Mouse (Mus musculus): ENCODE measurements around the gene Nlrp9b.
"Not testable (repeated sequence)": the region's sequence is repeated elsewhere in the genome, so short reads cannot be mapped to it uniquely, and the experiment has no call there.

Gene Nlrp9b

GRCm38 (mm10) chr7:20122479-20122878 lies 131.2 kb downstream of the Nlrp9b start, which contains the start of gene Gm16442:
Gene Gm16442 (minus strand): TSS chr7:20122579.
- not testable (repeated sequence) for DNase-seq (ENCODE audit: inconsistent ontology term)

All from Muller cell, postnatal 12 days (primary cell).